Mouse (Mus musculus) liver, embryonic 14.5 days (tissue): ENCODE measurements at regions not wholly inside any gene's neighbourhood (a gene's known extent, or its start where the extent isn't known, plus 50 kb on each side); places are given as distances from the start of the nearest gene placed in this dataset.

Experiments
- CTCF ChIP-seq: IDR thresholded peaks from 2 replicates; pipeline ENCODE4 v1.5.1; 2016; ENCODE audit warnings: antibody characterized with exemption, low read depth, control low read depth
- EP300 ChIP-seq: IDR thresholded peaks from 2 replicates; pipeline ENCODE4 v1.6.1; 2016; ENCODE audit warnings: antibody characterized with exemption, low read depth

DNA sequence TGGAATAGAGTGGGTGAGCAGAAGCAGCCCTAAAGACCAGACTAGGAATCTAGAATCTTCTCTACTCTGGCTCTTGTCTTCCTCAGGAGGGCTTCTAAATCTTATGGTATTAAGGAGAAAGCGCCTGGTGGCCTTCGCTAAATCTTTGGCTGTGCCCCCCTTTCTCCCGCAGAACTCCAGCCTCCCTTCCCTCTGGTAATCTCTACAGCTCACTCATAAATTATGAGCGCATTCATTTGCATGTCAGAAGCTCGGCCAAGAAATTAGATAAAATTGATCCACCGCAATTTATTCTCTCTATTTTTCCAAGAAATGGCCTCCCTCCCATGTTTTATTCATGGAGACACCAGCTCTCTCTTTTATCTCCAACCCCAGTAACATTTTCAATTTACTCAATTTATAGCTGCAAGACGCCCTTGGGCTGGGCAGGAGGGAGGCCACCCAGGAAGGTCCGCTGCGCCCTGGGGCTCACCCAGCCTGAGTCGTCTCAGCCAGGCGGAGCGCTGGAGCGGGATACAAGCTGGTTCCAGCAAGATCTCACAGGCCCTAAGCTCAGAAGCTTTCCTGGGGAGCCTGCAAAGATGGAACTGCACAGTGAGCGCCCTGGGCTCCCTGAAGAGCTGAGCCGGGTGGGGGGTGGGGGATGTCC lies 52.9 kb upstream of the Zfp423 start:
- TF ChIP-seq CTCF (no peak), EP300 (no peak)
